Mouse (Mus musculus) G1E (cell line): ENCODE data around the gene Rab5b. TPM values are rescaled to one million over a fixed set of nuclear protein-coding genes. Genes with fewer than 3 reads are reported as not detected.
A peak's percentile ranks its signal among the peaks of the same experiment; 100 is the strongest.

Source experiments
- ATAC-seq: 2 replicates; pipeline ENCODE4 v1.8.0; 2016; ENCODE audit warnings: mild to moderate bottlenecking; ENCODE audit not compliant: insufficient number of reproducible peaks, poor library complexity, low FRiP score, severe bottlenecking; ENCODE audit errors: extremely low read depth
- DNase-seq: peaks from one replicate; pipeline ENCODE4 v3.0.0; 2012; ENCODE audit warnings: low spot score
- H3K27me3 ChIP-seq: 2 replicates; pipeline ENCODE4 v1.6.1; 2012; ENCODE audit warnings: mild to moderate bottlenecking, low read length, inconsistent platforms; ENCODE audit not compliant: insufficient read depth
- H3K36me3 ChIP-seq: replicated peaks from 2 replicates; pipeline ENCODE3; 2012; ENCODE audit warnings: mild to moderate bottlenecking, inconsistent platforms
- H3K4me1 ChIP-seq: 2 replicates; pipeline ENCODE4 v1.6.1; 2012; ENCODE audit warnings: low read depth, low read length, inconsistent platforms, mixed read lengths; ENCODE audit not compliant: insufficient read depth
- H3K4me3 ChIP-seq: 2 replicates; pipeline ENCODE4 v1.5.1; 2012; ENCODE audit warnings: low read depth, mild to moderate bottlenecking, inconsistent platforms, low read length, moderate library complexity, mixed read lengths
- H3K9me3 ChIP-seq: replicated peaks from 2 replicates; pipeline ENCODE4 v1.6.1; 2012; ENCODE audit warnings: inconsistent platforms
- CTCF ChIP-seq: IDR thresholded peaks from 2 replicates; pipeline ENCODE4 v1.5.1; 2012; ENCODE audit warnings: low read depth, low read length, inconsistent platforms, mixed read lengths
- GATA1 ChIP-seq: IDR thresholded peaks from 2 replicates; pipeline ENCODE4 v1.6.1; 2012; ENCODE audit warnings: borderline replicate concordance, low read length, inconsistent platforms, mixed read lengths
- GATA2 ChIP-seq: IDR thresholded peaks from 2 replicates; pipeline ENCODE4 v1.6.1; 2012; ENCODE audit warnings: low read depth, low read length, inconsistent platforms, borderline replicate concordance
- POLR2AphosphoS5 ChIP-seq: IDR thresholded peaks from 2 replicates; pipeline ENCODE4 v1.6.1; 2012; ENCODE audit warnings: low read depth, low read length, inconsistent platforms; ENCODE audit not compliant: insufficient replicate concordance
- TAL1 ChIP-seq: conservative IDR thresholded peaks from 2 replicates; pipeline ENCODE4 v1.6.1; 2012; ENCODE audit warnings: low read depth, low read length, inconsistent platforms, mixed read lengths
- polyA plus RNA-seq: library from polyadenylated mRNA; stranded (reverse); fragments of >175 nt; gene quantifications from 2 replicates; pipeline ENCODE4 v1.2.3, GENCODE M21; 2012
- total RNA-seq, 2 experiments: library from RNA; stranded (forward) in 1 of 2; stranded (reverse) in 1 of 2; fragments of 200-1000 nt in 1 of 2; fragments of >200 nt in 1 of 2; fragmentation: Nextera tagmentation in 1 of 2; gene quantifications; 2 replicates each; pipeline ENCODE4 v1.2.3; 2014 to 2017

Rab5b gene
- total RNA-seq (2014; fragmentation: Nextera tagmentation) (49.1 TPM in 2 replicates), total RNA-seq (2017) (48.0 and 52.7 TPM in 2 replicates), polyA plus RNA-seq (17.5 and 20.0 TPM in 2 replicates)

- Histone ChIP-seq H3K27me3 (no peaks in the 10 kb centered on the region), H3K36me3 (peaks cover 64% of the 10 kb centered on the region), H3K4me3 (peak within 1 kb of the TSS; percentile 86), H3K4me1 (peaks cover 43% of the 10 kb centered on the region), H3K9me3 (no peaks in the 10 kb centered on the region)
- TF ChIP-seq GATA1 (no peak), CTCF (no peak), POLR2AphosphoS5 (no peak), TAL1 (no peak), GATA2 (no peak)
- ATAC-seq (peak; percentile 98), DNase-seq (peak; percentile 97)
Observed at GRCm38 (mm10) chr10:128695992-128696807, at the start of gene Rab5b. Gene Rab5b, minus strand, starts transcription at chr10:128696264.

- Histone ChIP-seq H3K9me3 (no peaks in the 10 kb centered on the region), H3K27me3 (peaks cover 6% of the 10 kb centered on the region), H3K36me3 (peaks cover 4% of the 10 kb centered on the region), H3K4me3 (peak within 1 kb of the TSS; percentile 70), H3K4me1 (peaks cover 63% of the 10 kb centered on the region)
- no peak for ATAC-seq
- DNase-seq = no peak
- TF ChIP-seq GATA2 (no peak), TAL1 (no peak), GATA1 (no peak), CTCF (no peak), POLR2AphosphoS5 (no peak)
Observed at GRCm38 (mm10) chr10:128744680-128745601, 48.9 kb upstream of the Rab5b start, which contains the start of gene Dgka. Gene Dgka, minus strand, starts transcription at chr10:128744855.

GRCm38 (mm10) chr10:128744211-128744610 is 48.1 kb upstream of the Rab5b start:
- Histone ChIP-seq H3K27me3 (peaks cover 6% of the 10 kb centered on the region), H3K36me3 (no peaks in the 10 kb centered on the region), H3K9me3 (no peaks in the 10 kb centered on the region), H3K4me3 (peak overlapping the region; percentile 70), H3K4me1 (peaks cover 56% of the 10 kb centered on the region)
- no peak for TF ChIP-seq TAL1
- TF ChIP-seq GATA2 = no peak
- TF ChIP-seq CTCF = no peak
- DNase-seq (no peak), ATAC-seq (no peak)

GRCm38 (mm10) chr10:128743791-128744191 is 47.7 kb upstream of the Rab5b start:
- DNase-seq (no peak), ATAC-seq (no peak)
- H3K4me3 ChIP-seq = peak overlapping the region; percentile 70
- peaks cover 53% of the 10 kb centered on the region for H3K4me1 ChIP-seq
- no peak for TF ChIP-seq CTCF
- no peak for TF ChIP-seq TAL1
- TF ChIP-seq GATA2 = no peak
- no peak for TF ChIP-seq POLR2AphosphoS5
- TF ChIP-seq GATA1 = no peak
- no peaks in the 10 kb centered on the region for H3K36me3 ChIP-seq
- no peaks in the 10 kb centered on the region for H3K9me3 ChIP-seq
- peaks cover 6% of the 10 kb centered on the region for H3K27me3 ChIP-seq

- Histone ChIP-seq H3K4me1 (peaks cover 53% of the 10 kb centered on the region), H3K27me3 (peaks cover 6% of the 10 kb centered on the region), H3K36me3 (no peaks in the 10 kb centered on the region), H3K4me3 (no peak overlapping the region; the same call in 1 of the 2 replicates), H3K9me3 (no peaks in the 10 kb centered on the region)
- no peak for TF ChIP-seq GATA1
- TF ChIP-seq TAL1 = no peak
- no peak for TF ChIP-seq CTCF
- no peak for TF ChIP-seq POLR2AphosphoS5
- TF ChIP-seq GATA2 = no peak
- ATAC-seq = no peak
- no peak for DNase-seq
Observed at GRCm38 (mm10) chr10:128743235-128743634, 47.2 kb upstream of the Rab5b start.

GRCm38 (mm10) chr10:128742616-128743015 is 46.6 kb upstream of the Rab5b start:
- Histone ChIP-seq H3K4me3 (no peak overlapping the region), H3K9me3 (no peaks in the 10 kb centered on the region), H3K36me3 (no peaks in the 10 kb centered on the region), H3K27me3 (peaks cover 6% of the 10 kb centered on the region), H3K4me1 (peaks cover 56% of the 10 kb centered on the region)
- no peak for ATAC-seq
- DNase-seq = no peak
- TF ChIP-seq GATA1 (no peak), TAL1 (no peak), CTCF (no peak), POLR2AphosphoS5 (no peak)
